Mouse (Mus musculus): ENCODE measurements around the gene Lbx1.

Lbx1 gene

GRCm38 (mm10) chr19:45209776-45210422 is 25.7 kb downstream of the Lbx1 start:
- no peak for DNase-seq

- DNase-seq = no peak
Measured at GRCm38 (mm10) chr19:45209191-45209590, 26.4 kb downstream of the Lbx1 start.

- DNase-seq = no peak
Measured at GRCm38 (mm10) chr19:45208438-45209060, 27.1 kb downstream of the Lbx1 start.

- DNase-seq = no peak
Measured at GRCm38 (mm10) chr19:45207662-45208437, 27.8 kb downstream of the Lbx1 start.

GRCm38 (mm10) chr19:45207153-45207552 is 28.5 kb downstream of the Lbx1 start:
- no peak for DNase-seq

GRCm38 (mm10) chr19:45205311-45206105 is 30.1 kb downstream of the Lbx1 start:
- DNase-seq = no peak

- no peak for DNase-seq
Measured at GRCm38 (mm10) chr19:45196967-45197366, 38.6 kb downstream of the Lbx1 start.

- DNase-seq = no peak
Measured at GRCm38 (mm10) chr19:45194651-45195050, 41.0 kb downstream of the Lbx1 start.
